In genomic region chr17:34000150-34000537, GRCm38 (mm10) we compare ENCODE assay signal across 8 mouse cellular contexts. TPM values are rescaled to one million over a fixed set of nuclear protein-coding genes. Genes with fewer than 3 reads are reported as not detected.
DNase-seq lines count a peak whose midpoint lies in the region; ATAC-seq lines count a peak whose summit lies in the region.

Gene H2-K1, minus strand, starts transcription at chr17:34000347.

- ATAC-seq in lung, embryonic 15.5 days (ENCODE audit: borderline replicate concordance, extremely low read depth, low FRiP score, low TSS enrichment), result peak; percentile 83; the same call in 1 of the 2 replicates

- no peaks in the 10 kb centered on the region for H3K36me3 ChIP-seq in hindbrain, embryonic 10.5 days
- no peaks in the 10 kb centered on the region for H3K36me3 ChIP-seq in lung, embryonic 15.5 days

- H3K27me3 ChIP-seq in hindbrain, embryonic 10.5 days (ENCODE audit: insufficient read depth, poor library complexity, severe bottlenecking), result peaks cover 57% of the 10 kb centered on the region
- H3K27me3 ChIP-seq in lung, embryonic 15.5 days, result peaks cover 41% of the 10 kb centered on the region

- H3K9ac ChIP-seq in lung, embryonic 15.5 days, result peak within 1 kb of the TSS; percentile 40

- peak; percentile 88 for DNase-seq in Muller cell, postnatal 12 days (ENCODE audit: inconsistent ontology term)
- peak; percentile 77 to 82 for DNase-seq in cerebellum, postnatal 10 days
- DNase-seq in frontal cortex, adult 2 months (ENCODE audit: extremely low spot score in 1 of 2, low spot score in 1 of 2), result peak; percentile 56 to 73
- peak; percentile 66 for DNase-seq in hindbrain, embryonic 10.5 days (ENCODE audit: low spot score)
- DNase-seq in layer of hippocampus, adult 9-10 months (ENCODE audit: low spot score), result peak; percentile 77
- peak; percentile 73 for DNase-seq in ovary, postnatal 10 days (ENCODE audit: low spot score)
- DNase-seq in thymus, postnatal 14 days, result peak; percentile 81

- H3K27ac ChIP-seq in hindbrain, embryonic 10.5 days, result peak within 1 kb of the TSS; percentile 84
- no peak within 1 kb of the TSS for H3K27ac ChIP-seq in lung, embryonic 15.5 days

- WGBS in hindbrain, embryonic 10.5 days, result under 1% methylated on average over 30 of the region's 30 CpGs
- WGBS in lung, embryonic 15.5 days, result under 1% methylated on average over 30 of the region's 30 CpGs

- peak within 1 kb of the TSS; percentile 99 for H3K4me2 ChIP-seq in lung, embryonic 15.5 days

- H3K4me1 ChIP-seq in hindbrain, embryonic 10.5 days (replicated peaks), result peaks cover 19% of the 10 kb centered on the region
- H3K4me1 ChIP-seq in lung, embryonic 15.5 days, result peaks cover 9% of the 10 kb centered on the region; the same call in 1 of the 2 replicates

- peak within 1 kb of the TSS; percentile 74 for H3K4me3 ChIP-seq in hindbrain, embryonic 10.5 days
- peak within 1 kb of the TSS; percentile 59 for H3K4me3 ChIP-seq in lung, embryonic 15.5 days

- H3K9me3 ChIP-seq in hindbrain, embryonic 10.5 days, result no peaks in the 10 kb centered on the region
- no peaks in the 10 kb centered on the region for H3K9me3 ChIP-seq in lung, embryonic 15.5 days

RNA-seq across cellular contexts. Expression of gene H2-K1, which starts in this region (rescaled TPM):
- 75.5 and 94.5 TPM in 2 replicates for polyA plus RNA-seq in frontal cortex, adult 2 months (2012; rRNA removed)
- 27.1 and 30.9 TPM in 2 replicates for polyA plus RNA-seq in hindbrain, embryonic 10.5 days (2016; fragmentation: Nextera tagmentation; extraction: Ambion mirVana)
- polyA plus RNA-seq in lung, embryonic 15.5 days (2015; fragmentation: Nextera tagmentation; extraction: Ambion mirVana), result 49.7 and 69.2 TPM in 2 replicates
